Mouse (Mus musculus): Measurements from ENCODE around the gene Gm16485. TPM values are rescaled to one million over a fixed set of nuclear protein-coding genes. Genes with fewer than 3 reads are reported as not detected.

Gene Gm16485
- 0.81 and 0.83 TPM in 2 replicates for polyA plus RNA-seq (2021; fragmentation: Nextera tagmentation)
- long read RNA-seq, experiment 1, partial matches to known transcripts, result 0 of 4 reads
- long read RNA-seq, experiment 1, other reads (novel, unspliced or antisense), result 0 of 4 reads
- long read RNA-seq, experiment 2, partial matches to known transcripts, result 0 of 1 reads
- long read RNA-seq, experiment 2, other reads (novel, unspliced or antisense), result 0 of 1 reads

DNA sequence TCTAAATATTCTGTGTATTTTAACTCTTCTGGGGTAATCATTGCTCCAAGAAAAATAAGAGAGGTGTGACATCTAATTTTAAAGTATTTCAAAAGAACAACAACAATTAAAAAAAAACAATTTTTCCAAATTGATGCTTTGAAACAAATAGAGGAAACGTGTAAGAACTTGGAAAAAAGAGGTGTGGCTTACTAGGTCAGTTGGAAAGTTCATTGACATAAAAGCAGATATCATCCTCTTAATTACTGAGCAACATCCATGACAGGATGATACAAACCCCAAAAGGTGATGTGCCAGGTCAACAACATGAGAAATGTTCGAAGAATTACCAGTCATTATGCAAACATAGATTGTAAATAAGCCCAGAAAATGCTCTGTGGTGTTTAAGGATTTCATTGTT is at the start of gene Gm16485:
TSS of gene Gm16485 (plus strand) at position 301 of the 400 bp plus-strand sequence.

Other genes starting within 250 kb of the Gm16485 start
- gene Pgr, start 72.0 kb upstream of the Gm16485 start, polyA plus RNA-seq (2021; fragmentation: Nextera tagmentation), result 10.1 and 11.1 TPM in 2 replicates

Measured in left cerebral cortex, adult 6 months (tissue).